Mouse (Mus musculus) hindbrain, embryonic 14.5 days (tissue): ENCODE data around the gene Mrps9. TPM values are rescaled to one million over a fixed set of nuclear protein-coding genes. Genes with fewer than 3 reads are reported as not detected.
"Not testable (repeated sequence)": the region's sequence is repeated elsewhere in the genome, so short reads cannot be mapped to it uniquely, and the experiment has no call there.

Experiments
- ATAC-seq: fragments of 200-750 bp; cut with Nextera tagmentation; 2 replicates; pipeline ENCODE4 v1.8.0; 2017; ENCODE audit warnings: moderate number of reproducible peaks, mild to moderate bottlenecking, moderate TSS enrichment, moderate library complexity; ENCODE audit not compliant: low FRiP score
- DNase-seq: peaks from one replicate; pipeline ENCODE4 v3.0.0-alpha.2; 2015; ENCODE audit warnings: low spot score
- H3K27ac ChIP-seq: fragments of 300-500 bp; sonication (generic); 2 replicates; pipeline ENCODE4 v1.5.1; 2014; ENCODE audit warnings: mild to moderate bottlenecking, moderate library complexity
- H3K27me3 ChIP-seq: fragments of 300-500 bp; sonication (generic); 2 replicates; pipeline ENCODE4 v1.6.1; 2014; ENCODE audit warnings: mild to moderate bottlenecking, low read length, mixed read lengths; ENCODE audit not compliant: control insufficient read depth, insufficient read depth
- H3K36me3 ChIP-seq: fragments of 300-500 bp; sonication (generic); replicated peaks from 2 replicates; pipeline ENCODE4 v1.6.1; 2014; ENCODE audit not compliant: control insufficient read depth, insufficient read depth
- H3K4me1 ChIP-seq: fragments of 300-500 bp; sonication (generic); replicated peaks from 2 replicates; pipeline ENCODE4 v1.6.1; 2014; ENCODE audit warnings: antibody characterized with exemption, low read length, mixed read lengths; ENCODE audit not compliant: control insufficient read depth, insufficient read depth
- H3K4me2 ChIP-seq: fragments of 300-500 bp; sonication (generic); replicated peaks from 2 replicates; pipeline ENCODE4 v1.6.1; 2014; ENCODE audit warnings: mild to moderate bottlenecking, moderate library complexity
- H3K4me3 ChIP-seq: fragments of 300-500 bp; sonication (generic); replicated peaks from 2 replicates; pipeline ENCODE4 v1.5.1; 2014; ENCODE audit warnings: mild to moderate bottlenecking, low read length
- H3K9ac ChIP-seq: fragments of 300-500 bp; sonication (generic); 2 replicates; pipeline ENCODE4 v1.6.1; 2014
- H3K9me3 ChIP-seq: fragments of 300-500 bp; sonication (generic); 2 replicates; pipeline ENCODE4 v1.6.1; 2016; ENCODE audit warnings: low read length; ENCODE audit not compliant: control insufficient read depth
- WGBS: fragments of 180-500 bp; shearing (Covaris S2); extraction: QIAGEN DNeasy Blood & Tissue Kit; methylation state at CpG from one replicate; pipeline ENCODE4 v1.1.7; 2014; 5-methylcytosine and 5-hydroxymethylcytosine counted together
- polyA plus RNA-seq: library from polyadenylated mRNA; unstranded; fragments of >200 nt; fragmentation: Nextera tagmentation; extraction: Ambion mirVana; gene quantifications from 2 replicates; pipeline ENCODE4 v1.2.1, GENCODE M21; 2014

Gene Mrps9
- polyA plus RNA-seq, 1 experiment from 2014 or later: 29.0 TPM

DNA sequence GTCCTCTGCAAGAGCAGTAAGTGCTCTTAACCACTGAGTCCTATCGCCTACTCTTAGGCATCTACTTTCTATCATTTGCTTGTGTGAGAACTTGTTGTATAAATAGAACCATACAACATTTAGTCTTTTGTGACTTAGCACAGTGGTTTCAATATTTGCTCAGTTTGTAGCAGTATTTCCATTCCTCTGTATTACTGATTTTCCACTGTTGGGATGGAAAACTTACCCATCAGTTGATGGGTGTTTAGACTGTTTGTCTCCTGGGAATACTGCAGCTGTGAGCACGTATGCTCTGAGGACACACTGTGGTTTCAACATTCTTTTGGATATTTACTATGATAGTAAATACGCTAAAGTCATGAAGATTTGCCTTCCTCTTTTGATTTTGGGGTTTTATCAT, 16.2 kb downstream of the Mrps9 start:
- ATAC-seq (no peak), DNase-seq (no peak)
- Histone ChIP-seq H3K4me3 (no peak overlapping the region), H3K27ac (no peak overlapping the region), H3K9me3 (peaks cover 3% of the 10 kb centered on the region; the same call in 1 of the 2 replicates), H3K4me2 (no peak overlapping the region), H3K4me1 (no peaks in the 10 kb centered on the region), H3K36me3 (0 out of 2 replicates have a peak, but pooled peaks cover 7% of the 10 kb centered on the region), H3K9ac (no peak overlapping the region), H3K27me3 (no peaks in the 10 kb centered on the region)
- WGBS: 96% methylated on average over 3 of the region's 3 CpGs

GRCm38 (mm10) chr1:42874174-42874573, 23.1 kb downstream of the Mrps9 start:
- DNase-seq: no peak
- no peak overlapping the region for H3K9ac ChIP-seq
- H3K27ac ChIP-seq: no peak overlapping the region
- H3K36me3 ChIP-seq: no peaks in the 10 kb centered on the region
- 80% methylated on average over 2 of the region's 2 CpGs for WGBS
- no peak overlapping the region for H3K4me3 ChIP-seq
- no peaks in the 10 kb centered on the region for H3K9me3 ChIP-seq
- peaks cover 19% of the 10 kb centered on the region for H3K4me1 ChIP-seq
- no peak for ATAC-seq
- no peaks in the 10 kb centered on the region for H3K27me3 ChIP-seq
- no peak overlapping the region for H3K4me2 ChIP-seq

GRCm38 (mm10) chr1:42875271-42875670, 24.2 kb downstream of the Mrps9 start:
- no peaks in the 10 kb centered on the region for H3K27me3 ChIP-seq
- H3K4me2 ChIP-seq: no peak overlapping the region
- 84% methylated on average over 5 of the region's 5 CpGs for WGBS
- DNase-seq (no peak), ATAC-seq (no peak)
- H3K4me3 ChIP-seq: no peak overlapping the region
- no peak overlapping the region for H3K9ac ChIP-seq
- H3K36me3 ChIP-seq: no peaks in the 10 kb centered on the region
- no peak overlapping the region for H3K27ac ChIP-seq
- no peaks in the 10 kb centered on the region for H3K9me3 ChIP-seq
- peaks cover 19% of the 10 kb centered on the region for H3K4me1 ChIP-seq

DNA sequence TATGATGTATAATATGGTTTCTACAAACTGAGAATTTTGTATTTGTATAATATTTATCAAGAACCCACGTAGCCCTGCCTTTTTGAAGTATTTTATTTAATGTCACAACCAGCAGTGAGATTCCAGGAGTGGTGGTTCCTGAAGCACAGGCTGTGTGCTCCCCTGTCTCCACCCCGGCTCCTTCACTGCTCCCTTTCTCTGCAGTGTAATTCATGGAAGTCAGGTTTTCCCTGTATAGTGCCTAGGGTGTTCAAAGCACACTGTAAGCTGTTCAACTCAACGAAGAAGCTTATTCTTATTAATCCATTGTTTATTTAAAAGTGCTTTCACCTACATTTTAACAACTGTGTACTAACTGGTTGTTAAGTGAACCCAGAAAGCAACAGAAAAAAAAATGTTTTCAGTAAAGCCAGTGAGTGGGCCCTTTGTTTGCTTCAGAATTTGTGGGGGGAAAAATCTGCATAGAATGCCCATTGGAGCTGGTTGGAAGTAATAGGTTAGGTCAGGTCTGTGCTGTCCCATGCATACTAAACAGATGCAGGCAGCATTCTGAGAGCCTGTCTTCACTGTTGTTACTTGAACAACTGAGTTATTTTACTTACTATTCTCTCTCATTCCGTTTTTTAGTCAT, 25.5 kb downstream of the Mrps9 start:
- H3K4me3 ChIP-seq: no peak overlapping the region
- H3K27ac ChIP-seq: peak overlapping the region; percentile 58
- WGBS: 50% methylated on average over 4 of the region's 4 CpGs
- H3K27me3 ChIP-seq: no peaks in the 10 kb centered on the region
- no peaks in the 10 kb centered on the region for H3K36me3 ChIP-seq
- H3K9me3 ChIP-seq: no peaks in the 10 kb centered on the region
- DNase-seq (no peak), ATAC-seq (peak; percentile 74)
- H3K4me1 ChIP-seq: peaks cover 19% of the 10 kb centered on the region
- H3K9ac ChIP-seq: 0 out of 2 replicates have a peak overlapping the region, but pooled peaks have one; percentile 40
- peak overlapping the region; percentile 30 for H3K4me2 ChIP-seq

DNA sequence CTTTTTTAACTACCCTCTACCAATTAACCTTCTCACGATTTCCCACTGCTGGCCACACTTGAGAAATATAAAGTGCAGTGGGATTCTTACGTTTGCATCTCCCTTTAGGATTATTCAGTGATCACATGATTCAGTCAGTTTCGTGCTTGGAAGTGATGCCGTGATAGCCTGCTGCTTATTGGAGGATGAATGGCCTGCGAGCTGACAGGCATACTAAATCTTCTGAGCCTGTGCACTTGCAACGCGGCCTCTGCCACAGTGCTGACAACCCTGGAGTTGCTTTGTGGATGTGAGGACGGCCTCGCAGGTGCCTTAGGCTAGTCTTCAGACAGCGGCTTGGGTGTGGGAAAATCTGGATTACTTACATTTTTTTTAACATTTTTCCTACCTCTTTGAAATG, 26.2 kb downstream of the Mrps9 start:
- Histone ChIP-seq H3K9ac (peak overlapping the region; percentile 40; the same call in 1 of the 2 replicates), H3K36me3 (no peaks in the 10 kb centered on the region), H3K4me3 (no peak overlapping the region), H3K27me3 (no peaks in the 10 kb centered on the region), H3K27ac (peak overlapping the region; percentile 58), H3K4me1 (peaks cover 19% of the 10 kb centered on the region), H3K9me3 (no peaks in the 10 kb centered on the region), H3K4me2 (peak overlapping the region; percentile 30)
- ATAC-seq (peak; percentile 85), DNase-seq (peak; percentile 76)
- WGBS: 19% methylated on average over 10 of the region's 10 CpGs

- Histone ChIP-seq H3K4me2 (no peak overlapping the region), H3K27ac (no peak overlapping the region), H3K27me3 (no peaks in the 10 kb centered on the region), H3K9me3 (no peaks in the 10 kb centered on the region), H3K36me3 (no peaks in the 10 kb centered on the region), H3K4me1 (peaks cover 19% of the 10 kb centered on the region), H3K9ac (no peak overlapping the region), H3K4me3 (no peak overlapping the region)
- DNase-seq: no peak
- no peak for ATAC-seq
- 87% methylated on average over 5 of the region's 5 CpGs for WGBS
Observed at GRCm38 (mm10) chr1:42878851-42879250, 27.8 kb downstream of the Mrps9 start.

DNA sequence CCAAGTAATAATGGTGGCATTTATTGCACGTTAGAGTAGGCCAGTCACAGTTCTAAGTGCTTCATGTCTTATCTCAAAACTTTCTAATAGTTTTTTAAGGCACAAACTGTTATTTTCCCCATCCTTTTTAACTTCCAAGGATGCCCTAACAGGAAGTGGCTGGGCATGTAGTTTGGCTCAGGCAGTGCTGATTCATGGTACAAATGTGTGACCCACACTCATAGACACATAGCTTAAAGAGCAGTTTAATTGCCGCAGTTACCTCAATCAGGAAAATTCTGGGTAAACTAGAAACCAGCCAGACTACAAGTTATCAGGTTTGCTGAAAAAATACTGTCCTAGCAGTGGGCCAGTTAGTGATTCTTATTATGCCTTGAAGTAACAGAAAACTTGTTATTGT, 31.2 kb downstream of the Mrps9 start:
- no peak overlapping the region for H3K27ac ChIP-seq
- ATAC-seq (no peak), DNase-seq (no peak)

DNA sequence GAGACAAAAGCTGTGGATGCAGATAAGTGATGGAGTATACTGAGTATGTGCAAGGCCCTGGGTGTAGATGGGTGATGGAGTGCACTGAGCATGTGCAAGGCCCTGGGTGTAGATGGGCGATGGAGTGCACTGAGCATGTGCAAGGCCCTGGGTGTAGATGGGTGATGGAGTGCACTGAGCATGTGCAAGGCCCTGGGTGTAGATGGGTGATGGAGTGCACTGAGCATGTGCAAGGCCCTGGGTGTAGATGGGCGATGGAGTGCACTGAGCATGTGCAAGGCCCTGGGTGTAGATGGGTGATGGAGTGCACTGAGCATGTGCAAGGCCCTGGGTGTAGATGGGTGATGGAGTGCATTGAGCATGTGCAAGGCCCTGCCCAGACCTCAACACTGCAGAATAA, 32.4 kb downstream of the Mrps9 start:
- DNase-seq, H3K36me3 ChIP-seq, H3K4me1 ChIP-seq, H3K4me3 ChIP-seq, H3K27ac ChIP-seq, H3K4me2 ChIP-seq, H3K27me3 ChIP-seq, ATAC-seq, H3K9me3 ChIP-seq, H3K9ac ChIP-seq: not testable (repeated sequence)
- WGBS: 100% methylated on average over 1 of the region's 2 CpGs

More for the DNA sequence above, 31.2 kb downstream of the Mrps9 start:
- Histone ChIP-seq H3K36me3 (no peaks in the 10 kb centered on the region), H3K4me2 (no peak overlapping the region), H3K4me3 (no peak overlapping the region), H3K9ac (no peak overlapping the region), H3K4me1 (peaks cover 7% of the 10 kb centered on the region; the same call in 1 of the 2 replicates), H3K9me3 (no peaks in the 10 kb centered on the region), H3K27me3 (no peaks in the 10 kb centered on the region)
- WGBS: 91% methylated on average over 2 of the region's 2 CpGs

DNA sequence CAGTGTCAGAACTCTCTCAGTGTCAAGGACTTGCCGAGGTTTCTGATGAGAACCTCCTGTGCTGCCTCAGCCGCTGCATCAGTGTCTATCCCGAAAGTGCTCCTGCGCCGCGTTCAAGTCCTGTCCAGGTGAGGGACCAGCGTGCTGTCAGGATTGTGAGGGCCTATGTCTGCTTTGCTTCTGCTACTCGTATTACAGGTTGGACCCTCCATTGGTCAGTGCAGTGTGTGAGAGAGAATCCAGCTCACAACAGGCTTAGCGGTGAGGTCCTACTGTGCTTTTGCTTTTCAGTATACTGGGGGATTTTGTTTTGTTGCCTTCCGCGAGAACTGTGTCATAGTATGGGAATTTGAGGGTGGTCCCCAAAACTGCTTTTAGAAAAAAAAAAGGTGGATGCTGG, 36.8 kb downstream of the Mrps9 start:
- Histone ChIP-seq H3K4me3 (no peak overlapping the region), H3K4me2 (no peak overlapping the region), H3K4me1 (peaks cover 12% of the 10 kb centered on the region), H3K27me3 (no peaks in the 10 kb centered on the region), H3K27ac (no peak overlapping the region), H3K36me3 (no peaks in the 10 kb centered on the region), H3K9ac (no peak overlapping the region), H3K9me3 (no peaks in the 10 kb centered on the region)
- 82% methylated on average over 11 of the region's 11 CpGs for WGBS
- DNase-seq (no peak), ATAC-seq (no peak)
